Mouse (Mus musculus) ES-E14 (cell line): ENCODE data around the gene Adh4. TPM values are rescaled to one million over a fixed set of nuclear protein-coding genes. Genes with fewer than 3 reads are reported as not detected.

Source experiments
- DNase-seq: peaks from one replicate; pipeline ENCODE4 v3.0.0-alpha.2; 2013; ENCODE audit warnings: low read depth, low spot score
- H3K27ac ChIP-seq: 2 replicates; pipeline ENCODE4 v1.5.1; 2012; ENCODE audit warnings: low read depth, mild to moderate bottlenecking, low read length, moderate library complexity, mixed read lengths; ENCODE audit not compliant: poor library complexity, insufficient read depth, severe bottlenecking
- H3K36me3 ChIP-seq: 2 replicates; pipeline ENCODE4 v1.6.1; 2012; ENCODE audit warnings: mild to moderate bottlenecking, low read length, moderate library complexity, mixed read lengths; ENCODE audit not compliant: control insufficient read depth, poor library complexity, insufficient read depth, severe bottlenecking
- H3K4me1 ChIP-seq, 2 experiments: fragments of 150-350 bp in 1 of 2; sonication (generic) in 1 of 2; 2 replicates each; pipeline ENCODE4 v1.6.1; 2012; ENCODE audit warnings: low read length in 2 of 2, mild to moderate bottlenecking in 1 of 2, mixed read lengths in 1 of 2; ENCODE audit not compliant: control insufficient read depth in 2 of 2, insufficient read depth in 2 of 2, poor library complexity in 1 of 2
- H3K4me3 ChIP-seq, 2 experiments: fragments of 150-350 bp in 1 of 2; sonication (generic) in 1 of 2; 2 replicates each; pipeline ENCODE4 v1.5.1; 2012; ENCODE audit warnings: low read length in 2 of 2, low read depth in 1 of 2, mild to moderate bottlenecking in 1 of 2, mixed read lengths in 1 of 2; ENCODE audit not compliant: insufficient read depth in 1 of 2, poor library complexity in 1 of 2, severe bottlenecking in 1 of 2
- H3K9ac ChIP-seq: 2 replicates; pipeline ENCODE4 v1.6.1; 2012; ENCODE audit warnings: low read depth, mild to moderate bottlenecking, low read length, mixed read lengths; ENCODE audit not compliant: poor library complexity, insufficient read depth, severe bottlenecking
- H3K9me3 ChIP-seq: fragments of 150-350 bp; sonication (generic); 2 replicates; pipeline ENCODE4 v1.6.1; 2012; ENCODE audit warnings: low read depth, mild to moderate bottlenecking, low read length; ENCODE audit not compliant: control insufficient read depth, insufficient read depth
- CHD2 ChIP-seq: IDR thresholded peaks from 2 replicates; pipeline ENCODE4 v1.6.1; 2014; ENCODE audit warnings: mild to moderate bottlenecking, low read depth, low read length, inconsistent platforms
- HCFC1 ChIP-seq: IDR thresholded peaks from 2 replicates; pipeline ENCODE4 v1.6.1; 2012; ENCODE audit warnings: low read length, inconsistent platforms, borderline replicate concordance; ENCODE audit not compliant: insufficient read depth
- MAFK ChIP-seq: IDR thresholded peaks from 2 replicates; pipeline ENCODE4 v1.6.1; 2014; ENCODE audit warnings: mild to moderate bottlenecking, low read depth, low read length, inconsistent platforms; ENCODE audit not compliant: insufficient read depth
- ZC3H11A ChIP-seq: IDR thresholded peaks from 2 replicates; pipeline ENCODE4 v1.6.1; 2012; ENCODE audit warnings: low read depth, mild to moderate bottlenecking, inconsistent platforms, low read length, borderline replicate concordance
- ZNF384 ChIP-seq: IDR thresholded peaks from 2 replicates; pipeline ENCODE4 v1.6.1; 2012; ENCODE audit warnings: low read depth, low read length, inconsistent platforms
- in situ Hi-C, 2 experiments: fragments of 600-800 bp; cut with MboI; formaldehyde crosslinking; loops; one replicate each; pipeline ENCODE4 v1.15.1; 2025; ENCODE audit warnings: low sequenced_read_pairs in 2 of 2, inconsistent platforms in 1 of 2; ENCODE audit not compliant: unreplicated experiment in 2 of 2
- total RNA-seq: library from RNA; depleted of rRNA; stranded (reverse); fragments of 300-350 nt; gene quantifications from 2 replicates; pipeline ENCODE4 v1.2.3, GENCODE M21; 2012

The Adh4 gene
- total RNA-seq, 1 experiment = 0.98 TPM

GRCm38 (mm10) chr3:138375148-138375547 is 40.1 kb upstream of the Adh4 start:
- H3K36me3 ChIP-seq = no peaks in the 10 kb centered on the region
- no peak overlapping the region for H3K27ac ChIP-seq
- no peak for DNase-seq
- in situ Hi-C loops = no loop called here
- no peak overlapping the region for H3K9ac ChIP-seq
- no peaks in the 10 kb centered on the region for H3K4me1 ChIP-seq
- H3K4me3 ChIP-seq = no peak overlapping the region
- H3K9me3 ChIP-seq = no peaks in the 10 kb centered on the region
- TF ChIP-seq MAFK (no peak), CHD2 (no peak), ZNF384 (no peak), ZC3H11A (no peak), HCFC1 (no peak)

GRCm38 (mm10) chr3:138381133-138381532 is 34.1 kb upstream of the Adh4 start:
- H3K4me3 ChIP-seq = no peak overlapping the region
- H3K9ac ChIP-seq = no peak overlapping the region
- TF ChIP-seq MAFK (no peak), ZC3H11A (no peak), ZNF384 (no peak), HCFC1 (no peak), CHD2 (no peak)
- H3K27ac ChIP-seq = no peak overlapping the region
- H3K4me1 ChIP-seq = no peaks in the 10 kb centered on the region
- no peaks in the 10 kb centered on the region for H3K9me3 ChIP-seq
- in situ Hi-C loops = no loop called here
- no peaks in the 10 kb centered on the region for H3K36me3 ChIP-seq
- no peak for DNase-seq

- TF ChIP-seq HCFC1 = no peak
- TF ChIP-seq ZNF384 = no peak
- TF ChIP-seq CHD2 = no peak
- TF ChIP-seq MAFK = no peak
- no peak for TF ChIP-seq ZC3H11A
- no peak overlapping the region for H3K4me3 ChIP-seq
- no peak overlapping the region for H3K27ac ChIP-seq
- in situ Hi-C loops = no loop called here
- no peaks in the 10 kb centered on the region for H3K9me3 ChIP-seq
- no peak overlapping the region for H3K9ac ChIP-seq
- no peak for DNase-seq
- H3K36me3 ChIP-seq = no peaks in the 10 kb centered on the region
- H3K4me1 ChIP-seq = no peaks in the 10 kb centered on the region
Observed at GRCm38 (mm10) chr3:138387155-138387554, 28.1 kb upstream of the Adh4 start.

GRCm38 (mm10) chr3:138404872-138405271 is 10.4 kb upstream of the Adh4 start:
- Histone ChIP-seq H3K36me3 (no peaks in the 10 kb centered on the region), H3K9ac (no peak overlapping the region), H3K4me3 (no peak overlapping the region), H3K27ac (no peak overlapping the region), H3K4me1 (no peaks in the 10 kb centered on the region), H3K9me3 (no peaks in the 10 kb centered on the region)
- DNase-seq = no peak
- in situ Hi-C loops = no loop called here
- TF ChIP-seq ZNF384 (no peak), ZC3H11A (no peak)

GRCm38 (mm10) chr3:138405341-138405740 is 9.9 kb upstream of the Adh4 start:
- no peaks in the 10 kb centered on the region for H3K4me1 ChIP-seq
- TF ChIP-seq ZC3H11A (no peak), ZNF384 (no peak)
- in situ Hi-C loops = no loop called here
- no peak for DNase-seq
- H3K9me3 ChIP-seq = no peaks in the 10 kb centered on the region
- H3K4me3 ChIP-seq = no peak overlapping the region
- no peak overlapping the region for H3K27ac ChIP-seq
- no peak overlapping the region for H3K9ac ChIP-seq
- no peaks in the 10 kb centered on the region for H3K36me3 ChIP-seq
